Mouse (Mus musculus): ENCODE results near the gene Psmb2.

Gene Psmb2

DNA sequence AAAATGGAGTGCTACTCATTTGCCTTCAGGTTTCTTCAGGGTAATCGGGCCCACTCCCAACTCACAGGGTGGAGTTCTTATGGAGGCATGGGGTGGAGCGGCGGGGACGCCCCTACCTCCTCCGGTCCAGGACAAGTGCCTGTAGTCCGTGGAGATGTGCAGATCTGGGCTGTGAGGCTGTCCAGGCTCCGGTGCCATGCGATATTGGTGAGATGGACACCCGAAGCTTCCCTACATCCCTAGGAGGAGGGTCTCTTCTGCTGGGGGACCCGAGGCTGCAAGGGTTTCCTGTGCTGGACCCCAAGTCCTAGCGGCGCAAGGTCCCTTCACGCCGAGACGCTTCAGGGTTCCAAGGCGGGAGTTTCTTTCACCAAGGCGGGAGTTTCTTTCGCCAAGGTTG, 54.7 kb downstream of the Psmb2 start:
- no peak for DNase-seq (ENCODE audit: low spot score in 2 of 2)

GRCm38 (mm10) chr4:126732531-126733380, 55.3 kb downstream of the Psmb2 start:
- no peak for DNase-seq (ENCODE audit: low spot score in 2 of 2)

DNA sequence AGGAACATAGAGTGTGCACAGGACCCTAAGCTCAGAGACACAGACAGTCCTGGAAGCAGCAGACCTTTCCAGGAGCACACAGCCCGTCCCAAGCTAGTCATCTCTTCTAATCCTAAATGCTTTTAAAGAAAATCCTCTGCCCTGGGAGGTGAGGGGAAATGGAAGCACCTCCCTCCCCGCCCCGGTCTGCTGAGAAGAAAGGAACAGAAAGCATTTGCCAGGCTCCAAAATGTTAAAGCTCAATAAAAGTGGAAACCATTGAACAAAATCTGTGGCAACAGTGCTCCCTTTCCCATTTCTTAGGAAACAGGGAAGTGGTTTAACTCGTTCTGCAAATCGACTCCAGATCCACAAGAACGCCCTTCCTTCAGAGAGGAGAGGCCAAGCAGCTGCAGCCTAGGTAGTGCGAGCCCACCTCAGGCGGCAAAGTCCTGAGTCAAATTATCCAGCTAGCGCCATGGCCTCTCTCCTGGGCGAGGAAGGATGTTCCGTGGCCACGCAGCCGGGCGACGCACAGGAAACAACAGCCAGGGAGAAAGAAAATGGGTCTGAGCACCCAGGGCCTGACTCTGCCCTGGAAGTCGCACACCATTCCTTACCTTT, 56.7 kb downstream of the Psmb2 start:
- DNase-seq (ENCODE audit: low spot score in 2 of 2) = no peak

- no peak for DNase-seq (ENCODE audit: low spot score in 2 of 2)
These were observed 57.4 kb downstream of the Psmb2 start for GRCm38 (mm10) chr4:126734700-126735381.

DNA sequence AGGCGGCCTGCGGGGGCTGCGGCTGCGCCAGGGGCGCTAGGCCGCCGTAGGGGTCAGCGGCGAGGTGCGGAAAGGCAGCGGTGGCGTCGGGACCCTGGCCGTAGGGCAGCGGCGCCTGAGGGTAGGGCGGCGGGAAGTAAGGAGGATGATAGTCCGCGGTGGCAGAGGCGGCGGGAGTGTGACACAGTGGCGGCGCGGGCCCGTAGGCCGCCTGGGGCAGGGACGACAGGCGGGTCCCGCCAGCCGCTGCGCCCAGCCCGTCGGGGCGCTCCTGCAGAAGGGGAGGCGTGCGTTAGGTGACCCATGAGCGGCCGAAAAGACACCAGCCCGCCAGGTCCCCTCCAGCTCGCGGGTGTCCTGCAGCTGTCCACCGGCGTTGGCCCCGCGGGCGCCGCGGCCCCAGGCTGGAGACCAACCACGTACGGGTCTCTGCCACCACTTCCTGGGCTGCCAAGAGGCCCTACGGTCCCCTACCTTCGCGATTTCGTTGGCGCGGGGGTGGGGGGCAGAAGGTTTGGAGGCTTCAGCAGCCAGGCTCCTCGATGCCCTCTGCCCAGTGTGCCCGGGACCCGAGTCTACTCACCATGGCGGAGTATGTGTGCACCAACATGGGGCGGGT, 58.1 kb downstream of the Psmb2 start:
- DNase-seq (ENCODE audit: low spot score in 2 of 2) = no peak

DNA sequence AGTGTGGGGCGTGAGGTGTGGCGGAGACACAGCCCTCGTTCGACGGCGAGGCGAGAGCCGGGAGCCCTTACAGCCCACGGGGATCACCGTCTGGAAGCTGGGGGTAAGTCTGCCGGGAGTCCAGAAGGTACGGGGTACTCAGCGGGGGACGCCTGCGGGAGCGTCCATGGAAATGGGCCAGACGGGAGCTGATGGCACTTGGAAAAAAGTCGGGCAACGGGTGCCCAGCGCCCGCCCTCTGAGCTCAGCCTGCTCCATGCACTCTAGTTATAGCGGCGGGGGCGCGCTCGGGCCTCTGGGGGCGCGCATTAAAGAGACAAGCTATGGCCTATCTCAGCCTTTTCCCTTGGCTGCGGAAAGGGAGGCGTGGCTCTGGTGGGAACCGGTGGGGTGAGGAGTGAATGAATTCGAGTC, 58.6 kb downstream of the Psmb2 start, which contains the start of gene Tfap2e:
Gene Tfap2e (minus strand): TSS at position 240 of the 414 bp plus-strand sequence.
- DNase-seq (ENCODE audit: low spot score in 2 of 2) = peak in 1 of 2 experiments; percentile 11

GRCm38 (mm10) chr4:126739966-126740676, 62.7 kb downstream of the Psmb2 start:
- no peak for DNase-seq (ENCODE audit: low spot score in 2 of 2)

GRCm38 (mm10) chr4:126741448-126741847, 64.0 kb downstream of the Psmb2 start:
- DNase-seq (ENCODE audit: low spot score in 2 of 2) = peak; percentile 67 to 83

DNA sequence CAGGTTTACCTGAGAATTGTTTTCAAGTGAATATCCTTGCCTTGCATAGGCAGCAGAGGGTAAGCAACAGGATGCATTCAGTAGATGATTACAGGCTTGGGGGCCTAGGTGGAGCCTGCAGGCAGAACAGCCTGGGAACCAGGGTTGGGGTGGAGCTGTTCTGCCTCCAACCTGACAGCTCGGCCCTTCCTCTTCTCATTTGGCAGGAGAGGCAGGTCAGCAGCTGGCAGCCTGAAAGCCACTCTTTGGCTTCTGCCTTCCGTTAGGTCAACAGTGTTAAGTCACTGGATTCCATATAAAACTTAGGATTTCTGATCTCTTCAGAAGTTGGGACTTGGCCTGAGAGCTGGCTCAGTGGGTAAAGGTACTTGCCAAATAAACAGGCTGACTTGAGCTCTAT, 65.5 kb downstream of the Psmb2 start:
- DNase-seq (ENCODE audit: low spot score in 2 of 2) = no peak

DNA sequence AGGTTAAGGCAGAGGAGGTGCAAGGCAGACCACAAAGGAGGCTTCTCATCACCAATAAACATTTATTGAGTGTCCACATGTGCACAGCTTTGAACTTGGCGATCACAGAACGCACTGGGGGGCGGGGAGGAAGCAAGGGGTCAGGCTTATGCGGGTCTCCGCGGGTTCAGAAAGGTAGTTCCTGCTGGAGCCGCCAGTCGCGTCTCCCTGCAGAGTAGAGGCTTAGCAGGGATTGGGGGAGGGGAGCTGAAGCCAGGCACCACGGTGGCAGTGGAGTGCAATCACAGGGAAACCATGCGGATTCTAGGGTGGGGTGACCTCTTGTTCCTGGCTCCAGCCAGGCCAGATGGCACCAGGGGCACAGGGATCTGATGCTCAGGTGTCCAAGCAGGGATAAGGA, 66.3 kb downstream of the Psmb2 start:
- DNase-seq (ENCODE audit: low spot score in 2 of 2) = peak in 1 of 2 experiments; percentile 18

DNA sequence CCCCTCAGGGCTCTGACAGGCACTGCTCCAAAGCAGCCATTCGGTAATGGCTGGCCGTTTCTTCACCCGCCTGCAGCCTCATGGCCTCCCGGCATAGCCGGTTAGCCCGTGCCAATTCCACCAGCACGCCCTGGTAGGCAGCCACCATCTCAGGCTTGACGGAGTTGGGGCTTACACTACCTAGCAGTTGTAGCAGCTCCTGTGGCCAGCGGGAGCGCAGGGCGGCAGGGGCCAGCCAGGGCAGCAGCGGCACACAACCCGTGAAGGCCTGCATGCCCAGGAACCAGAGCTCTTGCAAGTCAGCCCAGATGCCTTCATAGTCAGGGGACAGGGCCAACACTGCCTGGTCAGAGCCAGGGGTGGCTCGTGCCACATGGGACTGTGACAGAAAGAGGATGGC, 67.4 kb downstream of the Psmb2 start:
- DNase-seq (ENCODE audit: low spot score in 2 of 2) = peak in 1 of 2 experiments; percentile 34

- DNase-seq (ENCODE audit: low spot score in 2 of 2) = peak; percentile 18 to 51
These were observed 68.2 kb downstream of the Psmb2 start for GRCm38 (mm10) chr4:126745506-126746193.

- no peak for DNase-seq (ENCODE audit: low spot score in 2 of 2)
These were observed 68.9 kb downstream of the Psmb2 start for GRCm38 (mm10) chr4:126746194-126746840.

GRCm38 (mm10) chr4:126748381-126748780, 71.0 kb downstream of the Psmb2 start:
- no peak for DNase-seq (ENCODE audit: low spot score in 2 of 2)

DNA sequence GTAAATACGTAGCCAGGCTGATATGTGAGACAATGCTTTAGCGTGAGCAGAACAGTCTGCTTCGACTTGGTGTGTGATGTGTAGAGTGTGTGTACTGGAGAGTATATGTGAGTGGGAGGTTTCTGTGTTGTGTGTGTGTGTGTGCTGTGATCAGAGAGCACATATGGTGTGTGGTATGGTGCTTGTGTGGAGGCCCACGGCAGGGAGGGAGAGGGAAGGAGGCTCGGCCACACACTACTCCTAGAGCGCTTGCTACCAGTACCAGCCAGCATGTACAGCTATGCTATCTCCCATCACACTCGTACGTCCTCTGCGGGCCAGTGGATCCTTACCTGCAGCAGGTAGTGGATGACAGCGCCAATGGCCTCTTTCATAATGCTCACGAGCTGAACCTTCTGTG, 72.1 kb downstream of the Psmb2 start:
- DNase-seq (ENCODE audit: low spot score in 2 of 2) = peak; percentile 29 to 38

DNA sequence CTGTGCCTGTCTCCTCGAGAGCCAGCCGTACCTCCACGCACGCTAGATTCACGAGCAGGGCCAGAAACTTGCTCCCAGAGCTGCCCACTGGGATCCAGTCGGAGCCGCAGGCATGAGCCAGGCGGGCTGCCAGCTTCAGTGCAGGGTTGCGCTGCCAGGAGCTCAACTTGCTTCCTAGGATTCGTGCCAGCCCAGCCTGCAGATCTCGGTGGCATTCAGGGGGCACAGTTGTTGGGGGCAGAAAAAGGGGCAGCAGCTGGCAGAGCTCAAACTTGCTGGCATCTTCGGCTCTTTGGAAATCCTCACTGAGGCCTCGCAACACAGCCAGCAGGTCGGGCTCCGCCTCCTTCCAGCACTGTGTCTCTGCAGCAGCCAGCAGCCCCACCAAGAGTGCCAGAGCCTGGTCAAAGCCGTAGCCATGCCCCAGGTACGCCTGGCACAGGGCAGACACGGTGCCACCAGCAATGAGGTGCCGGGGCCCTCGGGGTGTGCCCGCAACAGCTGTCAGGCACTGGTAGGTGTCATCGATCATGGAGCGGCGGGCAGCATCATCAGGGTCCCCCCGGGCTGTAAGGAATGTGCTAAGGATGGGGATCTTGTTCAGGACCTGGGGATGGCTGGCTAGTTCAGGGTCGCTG, 72.7 kb downstream of the Psmb2 start:
- peak; percentile 68 to 73 for DNase-seq (ENCODE audit: low spot score in 2 of 2)

DNA sequence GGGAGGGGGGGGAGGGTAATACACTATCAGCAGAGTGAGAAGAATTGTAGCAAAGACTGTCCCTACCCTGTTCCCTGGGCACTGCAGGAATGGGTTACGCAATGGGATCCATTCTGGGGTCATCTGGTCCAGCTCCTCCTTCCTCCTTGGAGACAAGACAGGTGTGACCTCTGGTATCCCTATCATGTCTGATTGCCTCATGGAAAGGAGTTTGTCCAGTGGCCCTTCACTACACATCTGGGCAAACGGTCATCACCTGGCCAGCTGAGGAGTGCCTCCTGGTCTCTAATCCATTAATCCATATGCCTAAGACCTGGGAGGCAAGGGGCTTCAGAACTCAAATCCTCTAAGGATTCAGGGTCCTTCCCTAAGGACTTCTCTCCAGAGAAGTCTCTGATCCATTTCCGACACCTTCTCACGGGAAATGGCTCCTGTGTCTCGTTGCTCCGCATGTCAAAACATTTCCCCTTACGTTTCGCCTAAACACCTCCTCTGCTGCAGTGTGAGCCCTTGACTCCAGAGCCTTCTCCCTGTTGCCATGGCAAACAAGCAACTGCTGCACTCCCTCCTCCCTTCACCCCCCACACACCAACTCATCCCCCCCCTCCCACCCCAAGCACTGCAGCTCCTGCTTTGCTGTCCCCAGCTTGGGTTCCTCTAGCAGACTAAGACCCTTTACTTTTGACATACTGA, 73.6 kb downstream of the Psmb2 start:
- no peak for DNase-seq (ENCODE audit: low spot score in 2 of 2)

GRCm38 (mm10) chr4:126751556-126752023, 74.2 kb downstream of the Psmb2 start:
- peak in 1 of 2 experiments; percentile 33 for DNase-seq (ENCODE audit: low spot score in 2 of 2)

DNA sequence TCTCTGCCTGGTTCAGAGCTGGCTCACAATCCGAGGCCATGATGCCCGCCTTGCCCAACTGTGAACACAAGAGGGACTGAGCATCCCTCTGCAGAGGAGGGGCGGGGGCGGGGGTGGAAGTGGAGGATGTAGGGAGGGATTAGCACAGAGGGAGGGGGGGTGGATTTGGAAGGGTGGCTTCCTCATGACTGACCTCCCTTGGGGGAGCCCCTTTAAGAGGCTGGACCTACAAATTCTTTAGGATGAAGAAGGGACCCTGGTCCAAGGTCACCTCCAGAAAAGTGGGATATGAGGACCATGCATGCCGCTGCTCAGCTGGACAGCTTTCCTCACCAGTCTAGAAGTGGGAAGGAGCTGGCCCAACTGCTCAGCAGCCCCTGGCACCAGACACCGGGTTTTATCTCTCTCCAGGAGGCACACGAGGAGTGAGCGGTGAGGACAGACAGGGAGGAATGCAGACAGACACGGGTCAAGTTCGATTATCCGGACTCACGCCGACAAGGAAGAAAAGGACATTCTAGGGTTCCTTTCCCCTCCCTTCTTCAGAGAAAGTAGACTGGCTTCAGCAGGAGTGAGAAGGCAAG, 74.7 kb downstream of the Psmb2 start:
- peak; percentile 33 to 36 for DNase-seq (ENCODE audit: low spot score in 2 of 2)

Data from frontal cortex, postnatal 10 days (tissue).